Mouse (Mus musculus): ENCODE measurements around the gene Gm29094.

Gene Gm29094

DNA sequence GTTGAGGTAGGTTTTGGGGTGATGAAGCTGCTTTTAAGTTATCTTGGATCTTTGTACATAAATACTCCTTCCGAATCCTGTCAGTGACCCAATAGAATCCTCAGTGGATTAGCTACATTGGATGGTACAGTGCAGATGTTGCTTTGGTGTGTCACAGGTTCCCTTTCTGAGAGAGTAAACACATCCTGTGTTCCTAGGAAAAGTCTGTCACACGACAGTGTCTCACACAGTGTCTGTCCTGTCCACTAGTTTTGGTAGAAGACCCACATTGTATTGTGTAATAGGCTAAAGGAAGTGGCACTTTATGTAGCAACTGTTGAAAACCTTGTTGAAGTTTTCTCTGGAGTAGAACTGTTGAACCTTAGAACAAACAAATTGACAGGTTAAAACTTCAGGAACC is 54.2 kb downstream of the Gm29094 start:
- DNase-seq: no peak

- DNase-seq: no peak
These were observed 57.6 kb downstream of the Gm29094 start for GRCm38 (mm10) chr9:89256556-89257335.

DNA sequence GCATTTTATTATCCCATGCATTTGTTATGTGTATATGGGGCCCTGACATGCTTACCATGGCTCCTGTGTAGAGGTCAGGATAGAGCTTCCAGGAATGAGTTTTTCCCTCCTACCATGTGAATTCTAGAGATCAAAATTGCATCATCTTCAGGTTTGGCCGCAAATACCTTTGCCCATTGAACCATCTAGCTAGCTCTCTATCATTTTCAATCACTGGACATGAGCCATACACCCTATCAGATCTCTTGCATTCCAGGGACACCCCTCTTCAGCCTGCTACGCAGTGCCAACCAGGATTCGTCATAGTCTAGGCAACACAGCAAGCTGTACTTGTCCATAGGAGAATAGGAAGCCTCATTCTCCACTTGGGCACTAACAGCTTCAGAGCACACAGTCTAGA is 64.8 kb downstream of the Gm29094 start:
- DNase-seq: no peak

DNA sequence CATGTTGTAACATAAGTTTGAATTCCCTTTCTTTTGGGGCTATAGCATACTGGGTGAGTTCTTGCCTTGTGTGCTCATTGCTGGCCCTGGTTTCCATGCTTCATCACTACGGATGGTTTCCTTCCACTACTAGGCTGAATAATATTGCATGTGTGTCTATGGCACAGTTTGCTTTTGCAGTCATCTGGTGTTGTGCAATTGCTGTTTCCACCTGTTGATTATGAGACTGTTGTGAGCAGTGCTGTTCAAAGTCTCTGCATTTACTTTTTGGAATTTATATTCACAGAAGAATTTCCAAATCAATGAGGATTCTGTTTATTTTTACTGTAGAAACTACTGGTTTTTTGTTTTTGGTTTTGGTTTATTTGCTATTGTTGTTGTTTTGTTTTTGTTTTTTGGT is 65.4 kb downstream of the Gm29094 start:
- no peak for DNase-seq

Measured in cerebellum, postnatal 10 days (tissue).